Mouse (Mus musculus): ENCODE data around the gene Gm17416. TPM values are rescaled to one million over a fixed set of nuclear protein-coding genes. Genes with fewer than 3 reads are reported as not detected.

Gm17416 gene
- not detected in 2 replicates for polyA plus RNA-seq (2012; rRNA removed)

- 91% methylated on average over 5 of the region's 5 CpGs for WGBS
- TF ChIP-seq CTCF (IDR thresholded peaks at IDR 0.05; ENCODE audit: borderline replicate concordance, control insufficient read depth, extremely low read depth, insufficient read depth, low read length, poor library complexity) (no peak), POLR2A (IDR thresholded peaks at IDR 0.05; ENCODE audit: control insufficient read depth, extremely low read depth, insufficient read depth, low read length, poor library complexity) (no peak)
- H3K4me3 ChIP-seq (ENCODE audit: control insufficient read depth, insufficient read depth, low read length) = no peak within 1 kb of the TSS
- DNase-seq = no peak
- H3K27ac ChIP-seq (ENCODE audit: control insufficient read depth, insufficient read depth, low read length) = no peak within 1 kb of the TSS
- no peaks in the 10 kb centered on the region for H3K27me3 ChIP-seq (ENCODE audit: control insufficient read depth, insufficient read depth, low read length)
- no peaks in the 10 kb centered on the region for H3K36me3 ChIP-seq (ENCODE audit: control insufficient read depth, insufficient read depth, low read length)
- H3K4me1 ChIP-seq (replicated peaks; ENCODE audit: control insufficient read depth, insufficient read depth, low read length) = no peaks in the 10 kb centered on the region
Measured at GRCm38 (mm10) chr2:152569038-152569437, at the start of gene Gm17416. Gene Gm17416, plus strand, starts transcription at chr2:152569338.

- WGBS = 69% methylated on average over 13 of the region's 13 CpGs
- H3K36me3 ChIP-seq (ENCODE audit: control insufficient read depth, insufficient read depth, low read length) = no peaks in the 10 kb centered on the region
- H3K4me3 ChIP-seq (ENCODE audit: control insufficient read depth, insufficient read depth, low read length) = no peak within 1 kb of the TSS
- H3K27ac ChIP-seq (ENCODE audit: control insufficient read depth, insufficient read depth, low read length) = no peak within 1 kb of the TSS
- no peaks in the 10 kb centered on the region for H3K4me1 ChIP-seq (replicated peaks; ENCODE audit: control insufficient read depth, insufficient read depth, low read length)
- TF ChIP-seq CTCF (IDR thresholded peaks at IDR 0.05; ENCODE audit: borderline replicate concordance, control insufficient read depth, extremely low read depth, insufficient read depth, low read length, poor library complexity) (no peak), POLR2A (IDR thresholded peaks at IDR 0.05; ENCODE audit: control insufficient read depth, extremely low read depth, insufficient read depth, low read length, poor library complexity) (no peak)
- H3K27me3 ChIP-seq (ENCODE audit: control insufficient read depth, insufficient read depth, low read length) = no peaks in the 10 kb centered on the region
- DNase-seq = no peak
Measured at GRCm38 (mm10) chr2:152539944-152540710, 29.0 kb upstream of the Gm17416 start, which contains the start of gene Defb29. Gene Defb29, minus strand, starts transcription at chr2:152540098.

- H3K4me1 ChIP-seq (replicated peaks; ENCODE audit: control insufficient read depth, insufficient read depth, low read length) = no peaks in the 10 kb centered on the region
- no peaks in the 10 kb centered on the region for H3K36me3 ChIP-seq (ENCODE audit: control insufficient read depth, insufficient read depth, low read length)
- no peaks in the 10 kb centered on the region for H3K27me3 ChIP-seq (ENCODE audit: control insufficient read depth, insufficient read depth, low read length)
- DNase-seq = no peak
- WGBS = 28% methylated on average over 9 of the region's 9 CpGs
- TF ChIP-seq POLR2A (IDR thresholded peaks at IDR 0.05; ENCODE audit: control insufficient read depth, extremely low read depth, insufficient read depth, low read length, poor library complexity) (no peak), CTCF (IDR thresholded peaks at IDR 0.05; ENCODE audit: borderline replicate concordance, control insufficient read depth, extremely low read depth, insufficient read depth, low read length, poor library complexity) (no peak)
- H3K4me3 ChIP-seq (ENCODE audit: control insufficient read depth, insufficient read depth, low read length) = no peak overlapping the region
- no peak overlapping the region for H3K27ac ChIP-seq (ENCODE audit: control insufficient read depth, insufficient read depth, low read length)
Measured at GRCm38 (mm10) chr2:152541979-152542378, 27.2 kb upstream of the Gm17416 start.

GRCm38 (mm10) chr2:152542897-152543296 is 26.2 kb upstream of the Gm17416 start:
- no peaks in the 10 kb centered on the region for H3K36me3 ChIP-seq (ENCODE audit: control insufficient read depth, insufficient read depth, low read length)
- no peak overlapping the region for H3K4me3 ChIP-seq (ENCODE audit: control insufficient read depth, insufficient read depth, low read length)
- H3K4me1 ChIP-seq (replicated peaks; ENCODE audit: control insufficient read depth, insufficient read depth, low read length) = no peaks in the 10 kb centered on the region
- no peak for TF ChIP-seq POLR2A (IDR thresholded peaks at IDR 0.05; ENCODE audit: control insufficient read depth, extremely low read depth, insufficient read depth, low read length, poor library complexity)
- no peak for TF ChIP-seq CTCF (IDR thresholded peaks at IDR 0.05; ENCODE audit: borderline replicate concordance, control insufficient read depth, extremely low read depth, insufficient read depth, low read length, poor library complexity)
- DNase-seq = no peak
- 80% methylated on average over 2 of the region's 2 CpGs for WGBS
- H3K27ac ChIP-seq (ENCODE audit: control insufficient read depth, insufficient read depth, low read length) = no peak overlapping the region
- H3K27me3 ChIP-seq (ENCODE audit: control insufficient read depth, insufficient read depth, low read length) = no peaks in the 10 kb centered on the region

GRCm38 (mm10) chr2:152543478-152543877 is 25.7 kb upstream of the Gm17416 start:
- TF ChIP-seq CTCF (IDR thresholded peaks at IDR 0.05; ENCODE audit: borderline replicate concordance, control insufficient read depth, extremely low read depth, insufficient read depth, low read length, poor library complexity) = no peak
- TF ChIP-seq POLR2A (IDR thresholded peaks at IDR 0.05; ENCODE audit: control insufficient read depth, extremely low read depth, insufficient read depth, low read length, poor library complexity) = no peak
- 94% methylated on average over 4 of the region's 4 CpGs for WGBS
- H3K4me1 ChIP-seq (replicated peaks; ENCODE audit: control insufficient read depth, insufficient read depth, low read length) = no peaks in the 10 kb centered on the region
- H3K27ac ChIP-seq (ENCODE audit: control insufficient read depth, insufficient read depth, low read length) = no peak overlapping the region
- DNase-seq = no peak
- no peak overlapping the region for H3K4me3 ChIP-seq (ENCODE audit: control insufficient read depth, insufficient read depth, low read length)
- no peaks in the 10 kb centered on the region for H3K36me3 ChIP-seq (ENCODE audit: control insufficient read depth, insufficient read depth, low read length)
- H3K27me3 ChIP-seq (ENCODE audit: control insufficient read depth, insufficient read depth, low read length) = no peaks in the 10 kb centered on the region

- H3K4me3 ChIP-seq (ENCODE audit: control insufficient read depth, insufficient read depth, low read length) = no peak overlapping the region
- WGBS = 13% methylated on average over 4 of the region's 4 CpGs
- no peak overlapping the region for H3K27ac ChIP-seq (ENCODE audit: control insufficient read depth, insufficient read depth, low read length)
- no peaks in the 10 kb centered on the region for H3K36me3 ChIP-seq (ENCODE audit: control insufficient read depth, insufficient read depth, low read length)
- DNase-seq = no peak
- no peaks in the 10 kb centered on the region for H3K27me3 ChIP-seq (ENCODE audit: control insufficient read depth, insufficient read depth, low read length)
- TF ChIP-seq POLR2A (IDR thresholded peaks at IDR 0.05; ENCODE audit: control insufficient read depth, extremely low read depth, insufficient read depth, low read length, poor library complexity) = no peak
- TF ChIP-seq CTCF (IDR thresholded peaks at IDR 0.05; ENCODE audit: borderline replicate concordance, control insufficient read depth, extremely low read depth, insufficient read depth, low read length, poor library complexity) = no peak
- H3K4me1 ChIP-seq (replicated peaks; ENCODE audit: control insufficient read depth, insufficient read depth, low read length) = no peaks in the 10 kb centered on the region
Measured at GRCm38 (mm10) chr2:152544691-152545090, 24.4 kb upstream of the Gm17416 start.

Data from thymus, adult 2 months (tissue).